Mouse (Mus musculus) splenic B cell, adult 2 months (primary cell): ENCODE measurements around the gene Hip1.

Source experiments
- DNase-seq: peaks from one replicate; pipeline ENCODE4 v3.0.0-alpha.2; 2011; ENCODE audit warnings: low read depth, low spot score
- H3K27me3 ChIP-seq: 2 replicates; pipeline ENCODE4 v1.6.1; 2012; ENCODE audit warnings: mild to moderate bottlenecking, low read length, moderate library complexity, mixed read lengths; ENCODE audit not compliant: control insufficient read depth, poor library complexity, insufficient read depth, severe bottlenecking
- H3K36me3 ChIP-seq: 2 replicates; pipeline ENCODE4 v1.6.1; 2012; ENCODE audit warnings: mild to moderate bottlenecking, low read length, moderate library complexity, mixed read lengths; ENCODE audit not compliant: control insufficient read depth, poor library complexity, insufficient read depth, severe bottlenecking

The Hip1 gene

DNA sequence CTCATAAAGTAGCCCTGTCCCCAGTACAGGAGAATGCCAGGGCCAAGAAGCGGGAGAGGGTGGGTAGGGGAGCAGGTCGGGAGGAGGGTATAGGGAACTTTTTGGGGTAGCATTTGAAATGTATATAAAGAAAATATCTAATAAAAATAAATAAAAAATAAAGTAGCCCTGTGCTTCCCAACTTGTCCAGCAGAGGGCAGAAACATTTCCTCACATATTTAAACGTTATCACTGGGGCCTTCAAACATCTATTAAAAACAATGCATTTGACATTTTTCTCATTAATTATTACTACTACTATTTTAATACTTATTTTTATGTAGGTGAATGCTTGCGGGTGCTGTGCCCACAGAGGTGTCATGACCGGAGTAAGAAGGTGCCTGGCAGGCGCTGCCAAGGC lies 177.1 kb downstream of the Hip1 start:
- H3K36me3 ChIP-seq = no peaks in the 10 kb centered on the region; the same call in 1 of the 2 replicates
- no peaks in the 10 kb centered on the region for H3K27me3 ChIP-seq
- peak; percentile 54 for DNase-seq

DNA sequence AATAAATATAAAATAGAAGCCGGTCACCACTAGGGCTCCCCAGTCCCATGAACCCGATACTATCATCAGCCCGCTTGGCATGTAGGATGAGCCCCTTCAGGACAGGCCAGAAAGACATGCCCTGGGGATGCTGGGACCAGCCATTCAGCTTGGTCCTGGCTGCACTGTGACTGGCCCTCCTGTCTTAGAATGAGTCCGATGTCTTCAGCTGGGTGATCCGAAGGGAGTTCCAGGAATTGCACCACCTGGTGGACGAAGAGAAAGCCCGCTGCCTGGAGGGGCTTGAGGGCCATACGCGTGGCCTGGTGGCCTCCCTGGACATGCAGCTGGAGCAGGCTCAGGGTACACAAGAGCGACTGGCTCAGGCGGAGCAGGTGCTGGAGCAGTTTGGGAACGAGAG lies 181.4 kb downstream of the Hip1 start:
- Histone ChIP-seq H3K36me3 (no peaks in the 10 kb centered on the region), H3K27me3 (no peaks in the 10 kb centered on the region)
- peak; percentile 54 for DNase-seq

DNA sequence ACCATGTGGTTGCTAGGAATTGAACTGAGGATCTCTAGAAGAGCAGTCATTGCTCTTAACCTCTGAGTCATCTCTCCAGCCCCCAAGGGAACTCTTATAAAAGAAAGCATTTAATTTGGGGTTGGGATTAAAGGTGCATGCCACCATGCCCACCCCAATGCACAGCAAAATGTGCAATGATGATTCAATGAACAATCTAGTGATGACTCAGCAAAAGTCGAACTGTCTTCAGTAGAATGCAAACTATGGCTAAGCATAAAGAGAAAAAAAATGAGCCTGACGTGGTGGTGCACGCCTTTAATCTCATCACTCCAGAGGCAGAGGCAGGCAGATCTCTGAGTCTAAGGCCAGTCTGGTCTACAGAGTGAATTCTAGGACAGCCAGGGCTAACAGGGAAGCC lies 182.3 kb downstream of the Hip1 start:
- no peak for DNase-seq
- no peaks in the 10 kb centered on the region for H3K27me3 ChIP-seq
- no peaks in the 10 kb centered on the region for H3K36me3 ChIP-seq

DNA sequence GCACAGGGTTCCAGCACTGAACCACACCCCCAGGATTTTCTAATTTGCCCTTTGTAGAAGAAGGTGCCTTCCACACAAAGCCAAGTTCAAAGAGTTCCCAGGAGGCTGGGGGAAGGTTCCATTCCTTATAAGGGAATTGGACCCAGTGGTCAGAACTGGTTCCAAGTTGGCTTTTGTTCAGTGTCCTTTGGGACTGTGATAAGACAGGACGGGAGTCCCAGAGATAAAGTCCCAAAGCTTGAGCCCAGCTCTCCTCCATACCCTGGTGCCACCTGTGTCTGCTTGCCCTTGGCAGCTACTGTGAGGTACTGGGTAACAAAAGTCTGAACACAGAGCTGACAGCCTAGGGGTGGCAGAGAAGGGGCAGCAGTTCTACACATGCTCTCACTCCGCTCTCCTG lies 185.1 kb downstream of the Hip1 start:
- H3K27me3 ChIP-seq = no peaks in the 10 kb centered on the region
- no peaks in the 10 kb centered on the region for H3K36me3 ChIP-seq
- DNase-seq = no peak

DNA sequence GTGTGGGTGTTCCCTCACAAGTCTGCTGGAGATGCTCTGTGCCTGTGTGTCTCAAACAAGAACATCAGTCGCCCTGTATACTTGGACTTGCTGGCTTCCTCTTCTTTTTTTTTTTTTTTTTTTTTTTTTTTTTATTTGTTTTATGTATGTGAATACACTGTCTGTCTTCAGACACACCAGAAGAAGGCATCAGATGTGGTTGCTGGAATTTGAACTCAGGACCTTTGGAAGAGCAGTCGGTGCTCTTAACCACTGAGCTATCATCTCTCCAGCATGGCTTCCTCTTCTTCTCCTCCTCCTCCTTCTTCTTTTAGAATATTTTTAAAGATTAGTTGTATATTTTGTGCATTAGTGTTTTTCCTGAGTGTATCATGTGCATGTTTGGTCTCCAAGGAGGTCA lies 187.4 kb downstream of the Hip1 start:
- Histone ChIP-seq H3K27me3 (no peaks in the 10 kb centered on the region), H3K36me3 (no peaks in the 10 kb centered on the region)
- DNase-seq = no peak
